Mouse (Mus musculus) heart, embryonic 11.5 days (tissue): ENCODE results near the gene Atad1. TPM values are rescaled to one million over a fixed set of nuclear protein-coding genes. Genes with fewer than 3 reads are reported as not detected.
"Not testable (repeated sequence)": the region's sequence is repeated elsewhere in the genome, so short reads cannot be mapped to it uniquely, and the experiment has no call there.

Experiments used
- ATAC-seq: fragments of 200-750 bp; cut with Nextera tagmentation; replicated peaks from 2 replicates; pipeline ENCODE4 v1.8.0; 2017; ENCODE audit warnings: moderate library complexity; ENCODE audit not compliant: insufficient number of reproducible peaks, low FRiP score, low TSS enrichment
- H3K27ac ChIP-seq: fragments of 300-500 bp; sonication (generic); 2 replicates; pipeline ENCODE4 v1.5.1; 2014; ENCODE audit warnings: mild to moderate bottlenecking, low read depth, low read length
- H3K27me3 ChIP-seq: fragments of 300-500 bp; sonication (generic); 2 replicates; pipeline ENCODE4 v1.6.1; 2014; ENCODE audit warnings: mild to moderate bottlenecking, low read length, mixed read lengths; ENCODE audit not compliant: control insufficient read depth, insufficient read depth
- H3K36me3 ChIP-seq: fragments of 300-500 bp; sonication (generic); 2 replicates; pipeline ENCODE4 v1.6.1; 2014; ENCODE audit warnings: mild to moderate bottlenecking, low read length, moderate library complexity, mixed read lengths; ENCODE audit not compliant: control insufficient read depth, insufficient read depth
- H3K4me1 ChIP-seq: fragments of 300-500 bp; sonication (generic); 2 replicates; pipeline ENCODE4 v1.6.1; 2014; ENCODE audit warnings: low read length; ENCODE audit not compliant: control insufficient read depth, insufficient read depth
- H3K4me2 ChIP-seq: fragments of 300-500 bp; sonication (generic); 2 replicates; pipeline ENCODE4 v1.6.1; 2014; ENCODE audit warnings: mild to moderate bottlenecking, moderate library complexity
- H3K4me3 ChIP-seq: fragments of 300-500 bp; sonication (generic); 2 replicates; pipeline ENCODE4 v1.5.1; 2014; ENCODE audit warnings: low read depth, low read length
- H3K9ac ChIP-seq: fragments of 300-500 bp; sonication (generic); 2 replicates; pipeline ENCODE4 v1.6.1; 2014; ENCODE audit warnings: mild to moderate bottlenecking, low read depth, low read length, moderate library complexity
- H3K9me3 ChIP-seq: fragments of 300-500 bp; sonication (generic); replicated peaks from 2 replicates; pipeline ENCODE4 v1.6.1; 2016; ENCODE audit warnings: low read length; ENCODE audit not compliant: control insufficient read depth
- WGBS: fragments of 180-500 bp; shearing (Covaris S2); extraction: QIAGEN DNeasy Blood & Tissue Kit; methylation state at CpG from one replicate; pipeline ENCODE4 v1.1.7; 2014; ENCODE audit not compliant: insufficient replicate concordance; 5-methylcytosine and 5-hydroxymethylcytosine counted together
- polyA plus RNA-seq: library from polyadenylated mRNA; unstranded; fragments of >200 nt; fragmentation: Nextera tagmentation; extraction: Ambion mirVana; gene quantifications from 2 replicates; pipeline ENCODE4 v1.2.1, GENCODE M21; 2014

The Atad1 gene
- polyA plus RNA-seq = 60.1 and 65.8 TPM in 2 replicates

GRCm38 (mm10) chr19:32739686-32740085, at the start of gene Atad1:
Gene Atad1 (minus strand): TSS chr19:32739786.
- no peak within 1 kb of the TSS for H3K27ac ChIP-seq
- no peak within 1 kb of the TSS for H3K4me3 ChIP-seq
- no peaks in the 10 kb centered on the region for H3K4me1 ChIP-seq
- H3K36me3 ChIP-seq = no peaks in the 10 kb centered on the region
- H3K9ac ChIP-seq = no peak within 1 kb of the TSS
- no peak within 1 kb of the TSS for H3K4me2 ChIP-seq
- no peak for ATAC-seq
- H3K9me3 ChIP-seq = no peaks in the 10 kb centered on the region
- H3K27me3 ChIP-seq = no peaks in the 10 kb centered on the region
- WGBS = 78% methylated on average over 4 of the region's 4 CpGs

GRCm38 (mm10) chr19:32788016-32788415, 48.4 kb upstream of the Atad1 start:
- not testable (repeated sequence) for H3K27me3 ChIP-seq, H3K4me3 ChIP-seq, ATAC-seq, H3K27ac ChIP-seq, H3K9me3 ChIP-seq, H3K36me3 ChIP-seq, H3K9ac ChIP-seq, H3K4me2 ChIP-seq
- H3K4me1 ChIP-seq = peaks cover 15% of the 10 kb centered on the region
- 80% methylated on average over 3 of the region's 3 CpGs for WGBS

DNA sequence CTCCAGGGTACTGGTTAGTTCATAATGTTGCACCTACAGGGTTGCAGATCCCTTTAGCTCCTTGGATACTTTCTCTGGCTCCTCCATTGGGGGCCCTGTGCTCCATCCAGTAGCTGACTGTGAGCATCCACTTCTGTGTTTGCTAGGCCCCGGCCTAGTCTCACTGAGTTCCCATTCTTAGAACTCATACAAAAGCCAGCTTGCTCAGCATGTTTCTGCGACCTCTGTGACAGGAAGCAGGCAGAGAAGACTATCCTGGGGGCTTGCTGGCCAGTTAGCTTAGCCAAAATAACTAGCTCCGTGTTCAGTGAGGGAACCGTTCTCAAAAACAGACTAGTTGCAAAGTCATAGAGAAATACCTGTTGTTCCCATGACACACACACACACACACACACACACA, 47.8 kb upstream of the Atad1 start:
- H3K27me3 ChIP-seq, H3K4me2 ChIP-seq, H3K36me3 ChIP-seq, H3K27ac ChIP-seq, H3K9me3 ChIP-seq, H3K4me3 ChIP-seq, ATAC-seq, H3K9ac ChIP-seq: not testable (repeated sequence)
- WGBS = 43% methylated on average over 4 of the region's 4 CpGs
- peaks cover 12% of the 10 kb centered on the region for H3K4me1 ChIP-seq

DNA sequence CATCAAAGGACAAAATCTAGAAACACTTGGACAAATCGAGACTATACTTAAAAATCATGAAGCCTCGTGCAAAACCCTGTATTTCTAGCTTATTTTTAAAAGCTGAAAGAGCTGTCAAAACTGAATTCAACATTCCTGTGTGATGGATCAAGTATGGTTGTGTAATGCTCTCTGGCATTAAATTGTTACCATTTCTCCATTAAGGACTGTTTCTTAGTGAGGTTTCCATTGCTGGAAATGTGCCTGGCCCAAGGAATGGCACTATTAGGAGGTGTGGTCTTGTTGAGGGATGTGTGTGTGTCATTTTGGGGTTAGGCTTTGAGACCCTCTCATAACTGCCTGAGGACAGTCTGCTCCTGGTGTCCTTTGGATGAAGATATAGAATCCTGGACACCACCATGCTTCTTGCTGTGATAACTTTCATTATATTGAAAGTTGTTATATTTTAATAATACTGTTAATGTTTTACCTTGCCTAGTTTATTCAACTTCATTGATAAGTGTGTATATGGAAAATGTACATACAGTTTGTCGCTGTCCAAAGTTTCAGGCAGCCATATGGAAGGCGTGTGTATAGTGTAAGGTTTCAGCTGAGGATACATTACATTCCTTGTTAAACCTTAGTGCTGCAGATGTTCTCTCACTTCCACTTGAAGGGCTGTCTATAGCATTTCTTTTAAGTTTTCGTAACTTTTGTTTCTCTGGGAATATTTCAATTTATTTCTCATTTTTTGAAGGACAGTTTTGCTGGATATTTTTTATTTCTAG, 41.9 kb upstream of the Atad1 start:
- Histone ChIP-seq H3K27me3 (no peaks in the 10 kb centered on the region), H3K9ac (no peak overlapping the region), H3K27ac (no peak overlapping the region), H3K9me3 (no peaks in the 10 kb centered on the region), H3K4me2 (no peak overlapping the region), H3K4me3 (no peak overlapping the region), H3K36me3 (no peaks in the 10 kb centered on the region), H3K4me1 (0 out of 2 replicates have a peak, but pooled peaks cover 5% of the 10 kb centered on the region)
- 85% methylated on average over 5 of the region's 5 CpGs for WGBS
- no peak for ATAC-seq

- WGBS = 55% methylated on average over 3 of the region's 3 CpGs
- no peak overlapping the region for H3K9ac ChIP-seq
- H3K9me3 ChIP-seq = no peaks in the 10 kb centered on the region
- 0 out of 2 replicates have a peak, but pooled peaks cover 5% of the 10 kb centered on the region for H3K4me1 ChIP-seq
- no peak overlapping the region for H3K4me2 ChIP-seq
- ATAC-seq = no peak
- no peaks in the 10 kb centered on the region for H3K36me3 ChIP-seq
- no peak overlapping the region for H3K27ac ChIP-seq
- no peak overlapping the region for H3K4me3 ChIP-seq
- H3K27me3 ChIP-seq = no peaks in the 10 kb centered on the region
These were observed 39.5 kb upstream of the Atad1 start for GRCm38 (mm10) chr19:32779131-32779530.

DNA sequence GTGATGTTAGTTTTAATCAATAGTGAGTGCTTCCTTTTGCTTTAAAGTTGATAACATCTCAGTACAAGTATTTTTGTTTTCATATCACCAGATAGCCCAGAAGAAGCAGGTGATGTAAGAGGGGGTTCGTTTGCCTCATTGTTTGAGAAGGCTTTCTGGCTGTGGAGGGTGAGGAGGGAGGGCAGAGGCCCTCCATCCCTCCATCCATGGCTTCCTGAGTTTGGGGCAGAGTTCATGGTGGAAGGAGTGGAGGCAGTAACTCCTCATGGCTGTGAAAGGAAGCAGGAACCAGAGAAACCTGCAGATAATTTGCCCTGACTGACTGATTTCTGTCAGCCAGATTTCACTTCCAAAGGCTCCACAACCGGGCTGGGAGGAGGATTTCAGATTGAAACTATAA, 38.8 kb upstream of the Atad1 start:
- H3K36me3 ChIP-seq = no peaks in the 10 kb centered on the region
- no peaks in the 10 kb centered on the region for H3K27me3 ChIP-seq
- no peak overlapping the region for H3K9ac ChIP-seq
- no peak overlapping the region for H3K27ac ChIP-seq
- H3K4me2 ChIP-seq = no peak overlapping the region
- ATAC-seq = no peak
- WGBS = 25% methylated on average over 2 of the region's 2 CpGs
- no peak overlapping the region for H3K4me3 ChIP-seq
- 0 out of 2 replicates have a peak, but pooled peaks cover 5% of the 10 kb centered on the region for H3K4me1 ChIP-seq
- H3K9me3 ChIP-seq = no peaks in the 10 kb centered on the region

- no peak for ATAC-seq
- no peaks in the 10 kb centered on the region for H3K27me3 ChIP-seq
- no peak overlapping the region for H3K4me2 ChIP-seq
- H3K4me3 ChIP-seq = no peak overlapping the region
- H3K27ac ChIP-seq = no peak overlapping the region
- peaks cover 11% of the 10 kb centered on the region; the same call in 1 of the 2 replicates for H3K4me1 ChIP-seq
- 79% methylated on average over 4 of the region's 4 CpGs for WGBS
- H3K9ac ChIP-seq = no peak overlapping the region
- H3K36me3 ChIP-seq = no peaks in the 10 kb centered on the region
- H3K9me3 ChIP-seq = no peaks in the 10 kb centered on the region
These were observed 22.9 kb upstream of the Atad1 start for GRCm38 (mm10) chr19:32762493-32762892.

DNA sequence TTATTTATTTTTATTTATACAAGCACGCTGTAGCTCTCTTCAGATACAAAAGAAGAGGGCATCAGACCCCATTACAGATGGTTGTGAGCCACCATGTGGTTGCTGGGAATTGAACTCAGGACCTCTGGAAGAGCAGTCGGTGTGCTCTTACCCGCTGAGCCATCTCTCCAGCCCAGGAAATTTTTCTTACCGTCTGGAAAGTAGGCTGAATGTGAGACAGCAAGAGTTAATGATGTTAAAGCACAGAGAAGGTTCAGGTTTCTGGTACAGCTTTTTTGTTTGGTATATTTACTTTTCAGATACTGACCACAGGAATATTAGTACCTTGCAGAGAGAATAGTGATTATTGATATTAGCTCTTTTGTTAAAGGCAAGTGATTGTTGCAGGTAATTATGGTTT, 21.6 kb upstream of the Atad1 start:
- no peak for ATAC-seq
- no peak overlapping the region for H3K4me3 ChIP-seq
- 73% methylated on average over 4 of the region's 4 CpGs for WGBS

DNA sequence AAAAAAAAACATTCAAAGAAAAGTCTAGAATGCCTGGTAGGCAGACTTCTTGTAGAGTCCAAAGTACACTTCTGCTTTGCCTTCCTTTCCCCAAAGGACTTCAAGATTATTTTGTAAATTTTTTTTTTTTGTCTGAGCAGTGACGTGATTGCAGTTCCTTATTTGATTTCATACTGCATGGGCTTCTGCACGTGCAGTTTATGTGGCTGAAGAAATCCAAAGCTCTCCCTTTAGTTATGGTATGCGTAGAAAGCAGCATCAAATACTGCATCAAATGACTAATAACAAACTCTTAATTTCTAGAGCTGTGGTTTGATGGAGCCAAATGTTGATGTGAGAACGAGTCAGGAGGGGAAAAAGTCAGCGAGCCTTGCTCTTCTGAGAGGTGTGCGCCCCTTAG, 20.9 kb upstream of the Atad1 start:
- Histone ChIP-seq H3K4me1 (peaks cover 9% of the 10 kb centered on the region; the same call in 1 of the 2 replicates), H3K4me3 (0 out of 2 replicates have a peak overlapping the region, but pooled peaks have one; percentile 12), H3K27ac (no peak overlapping the region), H3K9ac (no peak overlapping the region), H3K36me3 (no peaks in the 10 kb centered on the region), H3K9me3 (no peaks in the 10 kb centered on the region), H3K27me3 (no peaks in the 10 kb centered on the region), H3K4me2 (peak overlapping the region; percentile 97)
- ATAC-seq = no peak
- WGBS = 48% methylated on average over 6 of the region's 6 CpGs

More for the DNA sequence above, 21.6 kb upstream of the Atad1 start:
- H3K9ac ChIP-seq = no peak overlapping the region
- H3K4me2 ChIP-seq = no peak overlapping the region
- H3K9me3 ChIP-seq = no peaks in the 10 kb centered on the region
- no peaks in the 10 kb centered on the region for H3K27me3 ChIP-seq
- H3K36me3 ChIP-seq = no peaks in the 10 kb centered on the region
- H3K27ac ChIP-seq = no peak overlapping the region
- peaks cover 9% of the 10 kb centered on the region; the same call in 1 of the 2 replicates for H3K4me1 ChIP-seq
